Mouse (Mus musculus): Measurements from ENCODE around the gene Slc9a3r2. TPM values are rescaled to one million over a fixed set of nuclear protein-coding genes. Genes with fewer than 3 reads are reported as not detected.

Gene Slc9a3r2
- 36.0 and 36.3 TPM in 2 replicates for polyA plus RNA-seq (2014; fragmentation: Nextera tagmentation; extraction: Ambion mirVana)

DNA sequence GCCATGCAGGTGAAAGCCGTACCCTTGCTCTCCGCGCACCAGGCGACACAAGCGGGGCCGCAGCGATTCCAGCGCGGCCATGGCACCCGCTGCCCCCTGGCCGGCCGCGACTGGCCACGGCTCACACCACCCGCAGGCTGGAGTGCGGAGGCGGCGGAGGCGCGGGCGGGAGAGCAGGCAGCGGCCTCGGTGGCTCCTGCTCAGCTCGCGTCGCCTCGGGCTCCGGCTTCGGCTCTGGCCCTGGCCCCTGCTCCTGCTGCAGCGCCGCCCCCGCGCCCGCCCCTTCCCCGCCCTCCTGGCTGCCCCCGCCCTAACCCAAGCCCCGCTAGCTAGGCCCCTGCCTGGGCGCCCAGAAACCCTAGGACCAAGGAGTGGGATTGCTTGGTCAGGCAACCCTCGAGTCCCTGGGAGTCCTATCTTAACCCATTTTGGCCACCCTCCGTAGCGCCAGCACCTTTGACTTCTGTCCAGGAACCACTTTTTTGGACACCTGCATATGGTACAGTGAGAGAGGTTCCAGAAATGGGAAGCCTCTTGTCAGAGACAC is at the start of gene Slc9a3r2:
TSS of gene Slc9a3r2 (minus strand) at position 258 of the 547 bp plus-strand sequence.
- H3K36me3 ChIP-seq (ENCODE audit: control insufficient read depth, insufficient read depth, low read length), result no peaks in the 10 kb centered on the region
- H3K27me3 ChIP-seq (ENCODE audit: control insufficient read depth, insufficient read depth, low read length), result peaks cover 15% of the 10 kb centered on the region
- DNase-seq (ENCODE audit: low spot score), result peak; percentile 65
- H3K4me3 ChIP-seq (ENCODE audit: low read depth, low read length), result peak within 1 kb of the TSS; percentile 59
- no peaks in the 10 kb centered on the region for H3K9me3 ChIP-seq (ENCODE audit: control insufficient read depth, low read length)
- H3K27ac ChIP-seq (ENCODE audit: low read depth, low read length), result no peak within 1 kb of the TSS
- ATAC-seq (ENCODE audit: low FRiP score), result peak; percentile 41
- WGBS, result under 1% methylated on average over 39 of the region's 41 CpGs
- H3K4me2 ChIP-seq (replicated peaks; ENCODE audit: low read depth, low read length), result peak within 1 kb of the TSS; percentile 100
- 0 out of 2 replicates have a peak, but pooled peaks cover 5% of the 10 kb centered on the region for H3K4me1 ChIP-seq (replicated peaks; ENCODE audit: control insufficient read depth, insufficient read depth, low read length)
- H3K9ac ChIP-seq (ENCODE audit: low read depth, low read length), result peak within 1 kb of the TSS; percentile 73

GRCm38 (mm10) chr17:24699473-24699872 is 49.3 kb upstream of the Slc9a3r2 start:
- Histone ChIP-seq H3K4me3 (ENCODE audit: low read depth, low read length) (no peak overlapping the region), H3K27me3 (ENCODE audit: control insufficient read depth, insufficient read depth, low read length) (no peaks in the 10 kb centered on the region), H3K4me2 (replicated peaks; ENCODE audit: low read depth, low read length) (no peak overlapping the region), H3K27ac (ENCODE audit: low read depth, low read length) (no peak overlapping the region), H3K9me3 (ENCODE audit: control insufficient read depth, low read length) (no peaks in the 10 kb centered on the region), H3K4me1 (replicated peaks; ENCODE audit: control insufficient read depth, insufficient read depth, low read length) (no peaks in the 10 kb centered on the region; the same call in 1 of the 2 replicates), H3K36me3 (ENCODE audit: control insufficient read depth, insufficient read depth, low read length) (peaks cover 12% of the 10 kb centered on the region; the same call in 1 of the 2 replicates), H3K9ac (ENCODE audit: low read depth, low read length) (no peak overlapping the region)
- ATAC-seq (ENCODE audit: low FRiP score) (no peak), DNase-seq (ENCODE audit: low spot score) (no peak)
- 88% methylated on average over 2 of the region's 2 CpGs for WGBS

GRCm38 (mm10) chr17:24698715-24699114 is 48.6 kb upstream of the Slc9a3r2 start:
- no peak for DNase-seq (ENCODE audit: low spot score)
- Histone ChIP-seq H3K27ac (ENCODE audit: low read depth, low read length) (no peak overlapping the region), H3K9me3 (ENCODE audit: control insufficient read depth, low read length) (no peaks in the 10 kb centered on the region), H3K36me3 (ENCODE audit: control insufficient read depth, insufficient read depth, low read length) (peaks cover 8% of the 10 kb centered on the region; the same call in 1 of the 2 replicates), H3K9ac (ENCODE audit: low read depth, low read length) (no peak overlapping the region), H3K27me3 (ENCODE audit: control insufficient read depth, insufficient read depth, low read length) (no peaks in the 10 kb centered on the region), H3K4me1 (replicated peaks; ENCODE audit: control insufficient read depth, insufficient read depth, low read length) (no peaks in the 10 kb centered on the region; the same call in 1 of the 2 replicates), H3K4me2 (replicated peaks; ENCODE audit: low read depth, low read length) (no peak overlapping the region), H3K4me3 (ENCODE audit: low read depth, low read length) (no peak overlapping the region)
- no peak for ATAC-seq (ENCODE audit: low FRiP score)
- 61% methylated on average over 9 of the region's 9 CpGs for WGBS

GRCm38 (mm10) chr17:24697985-24698384 is 47.9 kb upstream of the Slc9a3r2 start:
- Histone ChIP-seq H3K9me3 (ENCODE audit: control insufficient read depth, low read length) (no peaks in the 10 kb centered on the region), H3K4me1 (replicated peaks; ENCODE audit: control insufficient read depth, insufficient read depth, low read length) (no peaks in the 10 kb centered on the region; the same call in 1 of the 2 replicates), H3K36me3 (ENCODE audit: control insufficient read depth, insufficient read depth, low read length) (peaks cover 8% of the 10 kb centered on the region; the same call in 1 of the 2 replicates), H3K27me3 (ENCODE audit: control insufficient read depth, insufficient read depth, low read length) (no peaks in the 10 kb centered on the region), H3K9ac (ENCODE audit: low read depth, low read length) (no peak overlapping the region), H3K4me2 (replicated peaks; ENCODE audit: low read depth, low read length) (no peak overlapping the region), H3K27ac (ENCODE audit: low read depth, low read length) (no peak overlapping the region), H3K4me3 (ENCODE audit: low read depth, low read length) (no peak overlapping the region)
- ATAC-seq (ENCODE audit: low FRiP score) (no peak), DNase-seq (ENCODE audit: low spot score) (no peak)
- WGBS, result 11% methylated on average over 5 of the region's 5 CpGs

DNA sequence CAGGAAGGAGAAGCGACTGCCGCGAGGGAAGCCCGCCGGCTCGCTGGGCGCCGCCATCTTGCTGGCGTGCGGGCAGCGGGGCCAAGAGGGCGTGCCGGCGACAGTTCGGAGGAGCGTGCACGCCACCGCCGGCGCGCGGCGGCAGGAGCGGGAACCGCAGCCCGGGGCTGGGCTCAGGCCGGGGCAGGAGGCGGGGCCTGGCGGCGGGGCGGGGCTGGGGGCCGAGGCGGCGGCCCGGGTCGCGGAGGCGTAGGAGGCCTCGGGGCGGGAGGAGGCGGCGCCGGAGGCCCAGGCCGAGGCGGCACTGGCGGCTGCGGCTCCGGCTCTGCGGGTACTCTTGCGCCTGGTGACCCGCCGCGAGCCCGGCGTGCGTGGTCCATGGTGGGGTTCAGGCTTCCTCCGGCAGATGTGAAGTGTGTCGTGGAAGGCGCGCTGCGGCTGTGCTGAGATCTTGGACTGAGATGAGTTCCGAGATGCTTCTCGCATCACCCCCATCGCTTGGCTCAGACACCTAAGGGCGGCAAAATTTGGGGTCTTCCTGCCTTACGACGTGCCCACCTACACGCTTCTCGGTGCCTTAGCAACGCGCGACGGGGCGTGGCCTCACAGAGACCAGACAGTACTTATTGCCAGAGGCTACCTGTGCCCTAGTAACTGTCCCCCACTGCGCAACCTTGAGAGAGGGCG is 46.0 kb upstream of the Slc9a3r2 start, which contains the start of the genes Gfer and Noxo1:
TSS of gene Gfer (minus strand) at position 146 of the 687 bp plus-strand sequence.
TSS of gene Noxo1 (plus strand) at position 224 of the 687 bp plus-strand sequence.
- WGBS, result under 1% methylated on average over 55 of the region's 76 CpGs
- Histone ChIP-seq H3K4me3 (ENCODE audit: low read depth, low read length) (peak within 1 kb of the TSS; percentile 88), H3K36me3 (ENCODE audit: control insufficient read depth, insufficient read depth, low read length) (peaks cover 2% of the 10 kb centered on the region; the same call in 1 of the 2 replicates), H3K4me1 (replicated peaks; ENCODE audit: control insufficient read depth, insufficient read depth, low read length) (no peaks in the 10 kb centered on the region; the same call in 1 of the 2 replicates), H3K27ac (ENCODE audit: low read depth, low read length) (peak within 1 kb of the TSS; percentile 83), H3K9me3 (ENCODE audit: control insufficient read depth, low read length) (no peaks in the 10 kb centered on the region), H3K27me3 (ENCODE audit: control insufficient read depth, insufficient read depth, low read length) (no peaks in the 10 kb centered on the region), H3K4me2 (replicated peaks; ENCODE audit: low read depth, low read length) (peak within 1 kb of the TSS; percentile 80), H3K9ac (ENCODE audit: low read depth, low read length) (peak within 1 kb of the TSS; percentile 89)
- ATAC-seq (ENCODE audit: low FRiP score), result peak; percentile 91
- peak; percentile 89 for DNase-seq (ENCODE audit: low spot score)

GRCm38 (mm10) chr17:24695326-24696010 is 45.3 kb upstream of the Slc9a3r2 start:
- peak; percentile 48 for ATAC-seq (ENCODE audit: low FRiP score)
- Histone ChIP-seq H3K9ac (ENCODE audit: low read depth, low read length) (peak overlapping the region; percentile 89), H3K27me3 (ENCODE audit: control insufficient read depth, insufficient read depth, low read length) (peaks cover 4% of the 10 kb centered on the region; the same call in 1 of the 2 replicates), H3K4me3 (ENCODE audit: low read depth, low read length) (peak overlapping the region; percentile 88), H3K9me3 (ENCODE audit: control insufficient read depth, low read length) (no peaks in the 10 kb centered on the region), H3K4me2 (replicated peaks; ENCODE audit: low read depth, low read length) (peak overlapping the region; percentile 80), H3K27ac (ENCODE audit: low read depth, low read length) (peak overlapping the region; percentile 83), H3K4me1 (replicated peaks; ENCODE audit: control insufficient read depth, insufficient read depth, low read length) (no peaks in the 10 kb centered on the region; the same call in 1 of the 2 replicates), H3K36me3 (ENCODE audit: control insufficient read depth, insufficient read depth, low read length) (no peaks in the 10 kb centered on the region; the same call in 1 of the 2 replicates)
- DNase-seq (ENCODE audit: low spot score), result no peak
- WGBS, result 7% methylated on average over 50 of the region's 51 CpGs

GRCm38 (mm10) chr17:24692385-24692784 is 42.3 kb upstream of the Slc9a3r2 start:
- Histone ChIP-seq H3K36me3 (ENCODE audit: control insufficient read depth, insufficient read depth, low read length) (no peaks in the 10 kb centered on the region), H3K4me2 (replicated peaks; ENCODE audit: low read depth, low read length) (no peak overlapping the region), H3K27ac (ENCODE audit: low read depth, low read length) (no peak overlapping the region), H3K4me1 (replicated peaks; ENCODE audit: control insufficient read depth, insufficient read depth, low read length) (peaks cover 4% of the 10 kb centered on the region), H3K4me3 (ENCODE audit: low read depth, low read length) (no peak overlapping the region), H3K9me3 (ENCODE audit: control insufficient read depth, low read length) (no peaks in the 10 kb centered on the region), H3K27me3 (ENCODE audit: control insufficient read depth, insufficient read depth, low read length) (peaks cover 34% of the 10 kb centered on the region), H3K9ac (ENCODE audit: low read depth, low read length) (no peak overlapping the region)
- no peak for DNase-seq (ENCODE audit: low spot score)
- WGBS, result 89% methylated on average over 5 of the region's 5 CpGs
- no peak for ATAC-seq (ENCODE audit: low FRiP score)

DNA sequence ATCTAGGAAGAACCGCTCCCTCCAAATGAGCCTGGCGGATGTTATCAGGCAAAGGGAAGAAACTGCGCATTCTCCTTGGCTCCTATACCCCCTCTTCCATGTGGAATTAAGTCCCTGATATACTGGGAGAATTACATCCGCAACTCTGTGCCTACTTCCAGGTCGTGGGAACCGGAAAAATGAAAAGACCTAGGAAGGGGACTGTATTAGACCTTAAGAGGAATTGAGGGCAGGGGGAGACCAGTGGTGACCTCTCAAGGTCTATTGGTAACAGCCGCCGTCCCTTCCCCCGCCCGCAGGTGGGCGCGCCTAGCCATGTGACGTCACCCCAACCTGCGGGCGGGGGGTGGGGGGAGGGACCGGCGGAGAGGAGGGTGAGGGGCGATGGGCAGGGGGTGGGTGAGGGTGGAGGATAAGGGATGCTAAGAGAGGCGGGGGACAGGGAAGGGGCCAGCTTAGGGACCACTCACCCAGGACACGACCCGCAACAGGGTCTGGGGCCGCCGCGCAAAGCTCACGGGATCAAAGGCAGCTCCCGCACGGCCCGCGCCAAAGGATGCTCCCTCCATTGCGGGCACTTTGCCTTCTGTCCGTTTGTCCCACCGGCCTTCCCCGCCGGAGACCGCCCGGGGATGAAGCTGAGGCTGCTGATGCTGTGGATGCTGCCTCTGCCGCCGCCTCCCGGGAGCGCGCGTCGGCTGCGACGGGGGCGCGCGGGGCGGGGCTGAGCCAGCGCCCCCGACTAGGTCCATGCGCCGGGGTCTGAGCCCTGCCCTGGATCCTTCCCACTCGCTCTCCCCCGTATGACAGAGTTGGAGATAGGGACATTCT is 39.3 kb upstream of the Slc9a3r2 start, which contains the start of gene Syngr3:
TSS of gene Syngr3 (minus strand) at position 705 of the 831 bp plus-strand sequence.
- H3K4me2 ChIP-seq (replicated peaks; ENCODE audit: low read depth, low read length), result peak within 1 kb of the TSS; percentile 85
- ATAC-seq (ENCODE audit: low FRiP score) (peak; percentile 31; the same call in 1 of the 2 replicates), DNase-seq (ENCODE audit: low spot score) (peak; percentile 68)
- peak within 1 kb of the TSS; percentile 71 for H3K9ac ChIP-seq (ENCODE audit: low read depth, low read length)
- peaks cover 36% of the 10 kb centered on the region for H3K27me3 ChIP-seq (ENCODE audit: control insufficient read depth, insufficient read depth, low read length)
- H3K9me3 ChIP-seq (ENCODE audit: control insufficient read depth, low read length), result no peaks in the 10 kb centered on the region
- no peaks in the 10 kb centered on the region for H3K36me3 ChIP-seq (ENCODE audit: control insufficient read depth, insufficient read depth, low read length)
- WGBS, result under 1% methylated on average over 52 of the region's 55 CpGs
- peaks cover 8% of the 10 kb centered on the region; the same call in 1 of the 2 replicates for H3K4me1 ChIP-seq (replicated peaks; ENCODE audit: control insufficient read depth, insufficient read depth, low read length)
- H3K27ac ChIP-seq (ENCODE audit: low read depth, low read length), result no peak within 1 kb of the TSS; the same call in 1 of the 2 replicates
- H3K4me3 ChIP-seq (ENCODE audit: low read depth, low read length), result peak within 1 kb of the TSS; percentile 68

Data from hindbrain, embryonic 11.5 days (tissue).